Mouse (Mus musculus): Measurements from ENCODE around the gene Ttc39b. TPM values are rescaled to one million over a fixed set of nuclear protein-coding genes. Genes with fewer than 3 reads are reported as not detected.

Gene Ttc39b
- polyA plus RNA-seq, 1 experiment, result 6.2 TPM

- no peak for DNase-seq (ENCODE audit: low read depth)
- TF ChIP-seq POLR2A (IDR thresholded peaks at IDR 0.05; ENCODE audit: borderline replicate concordance, extremely low read depth, insufficient read depth, insufficient read length, poor library complexity, severe bottlenecking) (no peak), CTCF (IDR thresholded peaks at IDR 0.05; ENCODE audit: borderline replicate concordance, extremely low read depth, insufficient read depth, insufficient read length) (no peak)
These were observed 7.3 kb downstream of the Ttc39b start for GRCm38 (mm10) chr4:83316718-83317117.

DNA sequence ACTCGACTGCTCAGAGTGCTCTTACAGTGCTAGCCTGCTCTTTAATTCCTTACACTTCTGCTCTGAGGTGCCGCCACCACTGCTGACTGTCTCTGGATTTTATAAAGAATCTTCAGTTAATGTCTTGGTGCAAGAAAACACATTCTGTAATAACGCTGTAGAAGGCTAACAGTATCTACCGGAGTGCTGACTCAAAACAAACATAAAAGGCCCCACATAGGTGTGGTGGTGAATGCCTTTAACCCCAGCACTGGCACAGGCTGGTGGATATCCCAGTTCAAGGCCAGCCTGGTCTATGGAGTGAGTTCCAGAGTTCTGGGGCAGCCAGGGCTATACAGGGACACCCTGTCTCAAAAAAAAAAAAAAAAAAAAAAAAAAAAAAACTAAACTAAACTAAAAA is 8.1 kb downstream of the Ttc39b start:
- no peak for DNase-seq (ENCODE audit: low read depth)

DNA sequence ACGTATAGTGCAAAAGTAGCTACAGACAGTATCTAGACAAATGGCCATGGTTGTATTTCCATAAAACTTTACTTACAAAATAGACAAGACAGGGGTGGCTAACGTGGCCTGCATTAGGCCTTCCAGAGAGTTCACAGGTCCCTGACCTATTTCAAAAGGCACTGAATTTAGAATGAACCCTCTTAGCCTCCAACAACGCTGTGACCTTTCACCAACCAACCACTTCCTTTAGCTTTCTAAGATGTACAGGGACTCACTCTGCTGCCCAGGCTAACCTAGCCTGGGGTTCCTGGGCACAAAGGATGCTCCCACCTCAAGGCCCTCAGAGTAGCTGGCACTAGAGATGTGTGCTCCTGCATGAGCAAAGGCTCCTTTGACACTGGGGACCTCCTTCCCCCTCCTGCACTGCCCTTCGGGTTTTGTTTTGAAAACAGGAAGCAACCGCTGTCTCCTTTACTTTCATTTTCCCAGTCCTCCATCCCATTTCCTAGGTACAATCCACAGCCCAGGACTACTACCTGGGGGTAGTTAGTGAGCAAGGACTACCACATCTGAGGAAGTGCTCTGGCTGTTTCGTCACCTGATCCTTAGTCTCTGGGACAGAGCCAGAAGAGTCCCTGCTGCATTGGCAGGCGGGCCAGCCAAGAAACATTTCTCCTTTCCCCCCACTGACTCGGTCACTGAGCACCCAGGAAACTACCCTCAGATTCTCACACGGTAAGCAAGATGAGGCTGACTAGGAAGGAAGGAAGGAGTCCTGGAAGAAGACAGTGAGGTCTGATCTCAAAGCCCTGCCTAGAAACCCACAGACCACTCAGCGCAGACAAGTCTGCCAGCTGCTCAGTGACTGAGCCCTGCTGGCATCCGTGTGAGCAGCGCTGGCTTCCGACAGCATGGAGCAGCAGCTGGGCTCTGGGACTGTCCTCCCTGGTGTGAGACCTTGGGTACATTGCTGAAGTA is 8.9 kb downstream of the Ttc39b start:
- TF ChIP-seq CTCF (IDR thresholded peaks at IDR 0.05; ENCODE audit: borderline replicate concordance, extremely low read depth, insufficient read depth, insufficient read length), result no peak
- no peak for TF ChIP-seq POLR2A (IDR thresholded peaks at IDR 0.05; ENCODE audit: borderline replicate concordance, extremely low read depth, insufficient read depth, insufficient read length, poor library complexity, severe bottlenecking)
- DNase-seq (ENCODE audit: low read depth), result peak; percentile 50

More for the DNA sequence above, 8.1 kb downstream of the Ttc39b start:
- no peak for TF ChIP-seq POLR2A (IDR thresholded peaks at IDR 0.05; ENCODE audit: borderline replicate concordance, extremely low read depth, insufficient read depth, insufficient read length, poor library complexity, severe bottlenecking)
- TF ChIP-seq CTCF (IDR thresholded peaks at IDR 0.05; ENCODE audit: borderline replicate concordance, extremely low read depth, insufficient read depth, insufficient read length), result no peak

GRCm38 (mm10) chr4:83314261-83314793 is 9.7 kb downstream of the Ttc39b start:
- no peak for DNase-seq (ENCODE audit: low read depth)
- TF ChIP-seq POLR2A (IDR thresholded peaks at IDR 0.05; ENCODE audit: borderline replicate concordance, extremely low read depth, insufficient read depth, insufficient read length, poor library complexity, severe bottlenecking), result no peak
- no peak for TF ChIP-seq CTCF (IDR thresholded peaks at IDR 0.05; ENCODE audit: borderline replicate concordance, extremely low read depth, insufficient read depth, insufficient read length)

GRCm38 (mm10) chr4:83312336-83312735 is 11.7 kb downstream of the Ttc39b start:
- DNase-seq (ENCODE audit: low read depth), result no peak

GRCm38 (mm10) chr4:83311481-83311880 is 12.6 kb downstream of the Ttc39b start:
- DNase-seq (ENCODE audit: low read depth), result no peak
- no peak for TF ChIP-seq CTCF (IDR thresholded peaks at IDR 0.05; ENCODE audit: borderline replicate concordance, extremely low read depth, insufficient read depth, insufficient read length)
- no peak for TF ChIP-seq POLR2A (IDR thresholded peaks at IDR 0.05; ENCODE audit: borderline replicate concordance, extremely low read depth, insufficient read depth, insufficient read length, poor library complexity, severe bottlenecking)

More at GRCm38 (mm10) chr4:83312336-83312735, 11.7 kb downstream of the Ttc39b start:
- no peak for TF ChIP-seq CTCF (IDR thresholded peaks at IDR 0.05; ENCODE audit: borderline replicate concordance, extremely low read depth, insufficient read depth, insufficient read length)

GRCm38 (mm10) chr4:83310990-83311389 is 13.1 kb downstream of the Ttc39b start:
- DNase-seq (ENCODE audit: low read depth), result no peak
- TF ChIP-seq POLR2A (IDR thresholded peaks at IDR 0.05; ENCODE audit: borderline replicate concordance, extremely low read depth, insufficient read depth, insufficient read length, poor library complexity, severe bottlenecking) (no peak), CTCF (IDR thresholded peaks at IDR 0.05; ENCODE audit: borderline replicate concordance, extremely low read depth, insufficient read depth, insufficient read length) (no peak)

DNA sequence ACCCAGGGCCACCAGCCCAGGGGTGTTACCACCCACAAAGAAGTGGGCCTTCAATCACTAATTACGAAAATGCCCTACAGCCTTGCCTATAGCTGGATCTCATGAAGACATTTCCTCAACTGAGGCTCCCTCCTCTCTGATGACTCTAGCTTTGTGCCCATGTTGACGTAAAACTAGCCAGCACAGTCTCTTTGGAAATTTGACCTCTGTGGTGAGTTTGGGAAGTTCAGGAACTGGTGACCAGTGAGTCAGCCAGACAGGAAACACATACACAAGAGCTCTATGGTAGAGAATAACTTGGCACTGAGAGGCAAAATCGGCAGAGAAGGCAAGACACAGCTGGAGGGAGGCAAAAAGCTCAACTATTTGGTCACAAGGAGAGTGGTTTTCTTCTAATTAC is 15.1 kb downstream of the Ttc39b start:
- no peak for TF ChIP-seq POLR2A (IDR thresholded peaks at IDR 0.05; ENCODE audit: borderline replicate concordance, extremely low read depth, insufficient read depth, insufficient read length, poor library complexity, severe bottlenecking)
- no peak for TF ChIP-seq CTCF (IDR thresholded peaks at IDR 0.05; ENCODE audit: borderline replicate concordance, extremely low read depth, insufficient read depth, insufficient read length)

DNA sequence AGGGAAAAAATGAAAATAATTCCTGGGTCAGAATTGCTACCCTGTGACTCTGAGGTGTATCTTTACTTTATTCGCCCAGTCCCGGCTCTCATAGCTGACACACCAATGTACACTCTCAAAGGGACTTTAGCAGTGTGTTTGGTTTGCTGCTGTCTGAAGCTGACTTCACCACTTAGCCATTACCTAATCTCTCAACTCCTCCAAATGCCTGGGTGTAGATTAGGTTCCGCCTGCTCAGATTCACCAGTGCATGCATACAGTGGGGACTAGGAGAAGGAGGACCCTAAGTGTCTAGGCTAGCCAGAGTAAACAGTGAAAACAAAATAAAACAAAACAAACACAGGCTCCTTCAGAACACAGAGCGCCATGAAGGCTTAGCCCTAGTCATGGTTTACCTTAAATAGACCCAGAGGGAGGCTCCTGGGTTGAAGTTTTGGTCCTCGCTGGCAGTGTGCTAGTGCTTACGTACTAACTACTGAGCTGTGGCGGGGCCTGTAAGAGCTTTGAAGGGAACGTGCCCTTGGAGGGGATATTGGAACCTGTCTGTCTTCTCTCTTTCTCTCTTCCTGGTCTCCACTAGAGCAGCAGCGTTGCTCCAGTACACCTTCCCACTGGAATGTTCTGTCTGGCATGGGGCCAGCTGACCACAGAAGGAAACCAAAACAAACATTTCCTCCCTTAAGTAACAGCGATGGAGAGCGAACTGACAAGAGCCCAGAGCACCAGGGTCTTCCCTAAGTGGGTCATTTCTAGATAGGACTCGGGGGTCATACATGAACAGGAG is 16.2 kb downstream of the Ttc39b start:
- DNase-seq (ENCODE audit: low read depth), result no peak
- TF ChIP-seq POLR2A (IDR thresholded peaks at IDR 0.05; ENCODE audit: borderline replicate concordance, extremely low read depth, insufficient read depth, insufficient read length, poor library complexity, severe bottlenecking) (no peak), CTCF (IDR thresholded peaks at IDR 0.05; ENCODE audit: borderline replicate concordance, extremely low read depth, insufficient read depth, insufficient read length) (no peak)

More for the DNA sequence above, 15.1 kb downstream of the Ttc39b start:
- no peak for DNase-seq (ENCODE audit: low read depth)

DNA sequence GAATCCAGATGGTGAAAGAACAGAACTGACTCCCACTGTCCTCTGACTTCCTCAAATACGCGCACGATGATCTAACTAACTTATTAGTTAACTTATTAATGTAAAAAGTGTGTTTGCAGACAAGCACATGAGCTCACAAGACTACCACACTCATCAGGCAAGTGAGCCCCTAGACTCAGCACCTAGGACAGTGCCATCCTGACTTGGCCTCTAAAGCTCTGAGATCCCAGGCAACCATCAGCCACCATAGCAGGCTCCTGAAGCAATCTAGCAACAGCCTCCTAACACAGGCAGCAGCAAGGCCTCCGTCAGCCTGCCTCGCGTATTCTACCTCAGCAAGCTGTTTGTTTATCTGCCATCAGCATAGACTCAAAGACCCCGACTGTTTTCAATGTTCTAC is 17.2 kb downstream of the Ttc39b start:
- DNase-seq (ENCODE audit: low read depth), result no peak
- no peak for TF ChIP-seq POLR2A (IDR thresholded peaks at IDR 0.05; ENCODE audit: borderline replicate concordance, extremely low read depth, insufficient read depth, insufficient read length, poor library complexity, severe bottlenecking)
- TF ChIP-seq CTCF (IDR thresholded peaks at IDR 0.05; ENCODE audit: borderline replicate concordance, extremely low read depth, insufficient read depth, insufficient read length), result no peak

DNA sequence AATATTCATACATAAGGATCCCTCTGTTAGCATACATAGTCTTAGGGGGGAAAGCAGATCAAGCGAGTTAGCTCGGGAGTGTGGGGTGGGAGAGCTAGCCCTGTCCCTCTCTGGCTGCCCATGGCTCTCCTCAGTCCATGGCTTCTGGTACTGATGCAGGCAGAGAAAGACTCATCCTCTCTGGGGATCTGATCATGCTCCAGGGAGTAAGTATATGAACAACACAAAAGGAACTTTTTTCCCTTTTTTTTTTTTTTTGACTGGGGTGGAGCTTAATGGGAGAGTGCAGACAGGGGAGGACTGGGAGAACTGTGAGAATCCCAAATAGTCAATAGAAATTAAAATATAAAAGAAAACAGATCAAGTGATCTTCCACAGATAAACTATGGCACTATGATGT is 19.0 kb downstream of the Ttc39b start:
- DNase-seq (ENCODE audit: low read depth), result no peak
- TF ChIP-seq CTCF (IDR thresholded peaks at IDR 0.05; ENCODE audit: borderline replicate concordance, extremely low read depth, insufficient read depth, insufficient read length) (no peak), POLR2A (IDR thresholded peaks at IDR 0.05; ENCODE audit: borderline replicate concordance, extremely low read depth, insufficient read depth, insufficient read length, poor library complexity, severe bottlenecking) (no peak)
